Mouse (Mus musculus) inflammation-experienced regulatory T-cells, adult 6 months (primary cell): ENCODE measurements around the gene Zdhhc21. TPM values are rescaled to one million over a fixed set of nuclear protein-coding genes. Genes with fewer than 3 reads are reported as not detected.
A peak's percentile ranks its signal among the peaks of the same experiment; 100 is the strongest.

Experiments
- ATAC-seq: one replicate; pipeline ENCODE4 v1.8.0; 2017
- polyA plus RNA-seq, 3 experiments: library from polyadenylated mRNA; unstranded; fragments of 100-300 nt; shearing (Covaris generic); gene quantifications; one replicate each; pipeline ENCODE4 v1.2.1; 2017

Gene Zdhhc21
- 10 to 100 TPM; 11.5 to 23.0 (median 13.2) TPM for polyA plus RNA-seq

DNA sequence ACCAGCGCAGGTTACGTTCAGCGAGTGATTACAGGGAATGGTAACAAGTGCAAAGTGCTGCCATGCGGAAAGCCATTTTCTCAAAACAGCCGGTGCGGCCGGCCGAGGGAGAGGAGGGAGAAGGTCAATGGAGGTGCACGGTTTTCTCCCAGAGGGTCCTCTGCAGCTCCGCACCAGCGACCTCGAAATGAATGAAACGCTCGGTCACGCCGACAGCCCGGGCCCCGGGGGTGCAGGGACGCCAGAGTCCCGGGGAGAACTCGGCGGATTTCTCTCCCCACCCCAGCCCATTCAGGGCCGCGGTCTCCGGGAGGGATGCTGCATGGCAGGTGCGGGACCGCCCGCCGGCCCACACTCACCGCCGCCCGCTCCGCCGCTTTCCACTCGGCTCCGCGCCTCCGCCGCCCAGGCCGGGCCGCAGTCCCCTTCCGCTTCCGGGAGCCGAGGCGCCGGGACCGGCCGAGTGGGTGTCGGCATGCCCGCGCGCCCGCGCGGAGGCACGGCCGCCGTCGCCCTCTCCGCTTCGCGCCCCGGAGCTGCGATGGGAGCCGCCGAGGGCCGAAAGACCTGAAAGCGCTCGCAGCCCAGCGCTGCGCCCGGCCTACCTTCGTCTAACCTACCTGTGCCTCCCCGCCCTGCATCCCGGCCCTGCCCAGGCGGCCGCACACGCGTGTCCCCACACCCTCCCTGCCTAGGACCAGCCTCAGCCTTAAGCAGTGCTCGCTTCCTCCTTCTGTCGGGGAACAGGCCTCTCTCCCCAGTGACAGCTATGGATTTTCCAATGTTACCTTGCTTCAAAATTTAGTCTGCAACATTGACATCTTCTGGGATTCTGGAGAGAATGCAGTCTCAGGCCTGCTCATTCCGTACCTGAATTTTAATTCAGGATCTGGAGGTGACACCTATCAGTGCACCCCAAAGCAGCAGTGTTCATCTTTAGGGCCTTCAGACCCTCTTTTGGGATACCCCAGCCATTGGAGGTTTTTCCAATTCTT, at the start of gene Zdhhc21:
Zdhhc21 (minus strand) TSS at position 828 of the 995 bp plus-strand sequence.
- peak; percentile 83 for ATAC-seq

DNA sequence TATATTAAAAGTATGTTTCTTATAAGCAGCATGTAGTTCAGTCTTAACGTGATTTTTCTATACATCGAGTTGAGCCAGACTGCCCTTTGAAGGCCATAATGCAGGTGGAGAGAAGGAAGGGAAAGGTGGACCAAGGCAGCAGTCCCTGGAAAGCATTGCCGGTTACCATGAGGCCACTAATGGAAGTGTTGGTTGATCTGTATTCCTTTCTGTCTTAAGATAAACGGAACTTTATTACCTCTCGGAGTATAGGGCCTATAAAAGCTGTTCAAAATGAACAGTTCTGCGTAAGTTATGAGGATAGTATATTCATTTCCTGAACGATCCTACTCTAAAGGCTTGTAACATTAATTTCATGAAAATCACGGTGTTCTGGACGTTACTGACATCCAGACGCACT, 35.5 kb upstream of the Zdhhc21 start:
- no peak for ATAC-seq

DNA sequence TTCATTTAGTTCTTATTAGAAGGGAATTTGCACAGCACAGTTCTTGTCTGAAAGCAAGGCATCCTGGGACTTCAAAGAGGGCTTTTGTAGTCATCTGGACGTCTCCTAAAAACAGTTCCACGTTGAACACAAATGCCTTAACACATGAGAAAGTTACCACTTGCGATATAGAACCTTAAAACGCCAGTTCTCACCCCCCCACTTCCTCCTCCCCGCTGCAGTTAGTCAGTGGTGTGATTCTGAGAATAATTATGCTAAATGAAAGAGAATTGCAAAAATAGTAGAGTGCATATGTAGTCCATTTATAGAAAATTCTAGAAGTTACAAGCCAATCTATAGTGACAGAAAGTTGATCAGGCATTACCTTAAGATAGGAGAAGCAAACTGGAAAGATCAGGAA, 32.5 kb upstream of the Zdhhc21 start:
- no peak for ATAC-seq

DNA sequence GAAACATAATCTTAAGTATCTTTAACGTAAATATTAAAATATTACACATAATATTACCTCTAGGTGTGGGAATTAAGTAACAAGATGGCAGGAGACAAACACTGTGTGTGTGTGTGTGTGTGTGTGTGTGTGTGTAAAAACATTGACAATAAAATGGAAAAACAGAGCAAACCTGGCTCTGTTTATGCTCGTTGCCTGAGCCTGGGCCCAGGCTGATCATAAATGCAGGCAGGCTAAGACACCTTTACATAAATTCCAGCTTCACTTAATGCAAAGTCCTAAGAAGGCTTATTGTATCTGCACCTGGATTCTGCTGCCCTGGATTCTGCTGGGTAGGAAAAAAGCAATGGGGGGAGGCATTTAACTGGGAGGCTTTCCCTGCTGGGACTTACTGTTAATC, 31.8 kb upstream of the Zdhhc21 start:
- ATAC-seq = no peak

DNA sequence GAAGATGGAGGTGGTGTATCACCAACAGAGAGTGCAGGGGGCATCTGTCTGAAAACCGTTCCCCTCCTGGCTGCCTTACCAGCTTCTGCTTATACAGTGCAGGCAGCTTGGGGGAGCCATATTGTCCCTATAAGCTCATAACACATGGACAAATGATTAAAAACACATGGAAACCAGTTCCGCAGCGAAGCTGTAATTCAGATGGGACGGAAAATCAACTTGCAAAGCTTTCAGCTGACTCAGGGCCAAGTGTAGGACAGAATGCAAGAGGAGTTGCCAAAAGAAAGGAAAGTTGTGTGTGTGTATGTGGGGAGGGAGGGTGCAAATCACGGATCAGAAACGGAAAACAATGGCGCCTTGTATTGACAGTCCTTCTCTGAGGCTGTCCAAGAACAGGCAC, 31.3 kb upstream of the Zdhhc21 start:
- no peak for ATAC-seq

DNA sequence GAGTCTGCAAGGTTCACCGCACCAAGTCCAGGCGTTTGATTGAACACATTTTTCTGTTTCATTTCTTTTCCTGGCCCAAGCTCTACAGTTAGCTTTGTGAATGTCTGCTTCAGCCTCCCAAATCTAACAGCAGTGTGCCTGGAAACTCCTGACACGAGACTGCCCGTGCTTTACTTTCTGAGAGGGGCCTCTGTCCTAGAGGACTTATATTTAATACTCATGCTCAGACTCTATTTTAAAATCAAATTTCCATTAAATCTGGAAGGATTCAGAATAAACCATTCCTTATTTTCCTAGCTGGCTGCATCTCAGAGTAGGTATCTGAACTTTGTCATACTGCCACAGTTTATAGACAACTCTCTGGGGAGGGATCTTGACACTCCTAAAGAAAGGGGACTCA, 30.8 kb upstream of the Zdhhc21 start:
- ATAC-seq = no peak

DNA sequence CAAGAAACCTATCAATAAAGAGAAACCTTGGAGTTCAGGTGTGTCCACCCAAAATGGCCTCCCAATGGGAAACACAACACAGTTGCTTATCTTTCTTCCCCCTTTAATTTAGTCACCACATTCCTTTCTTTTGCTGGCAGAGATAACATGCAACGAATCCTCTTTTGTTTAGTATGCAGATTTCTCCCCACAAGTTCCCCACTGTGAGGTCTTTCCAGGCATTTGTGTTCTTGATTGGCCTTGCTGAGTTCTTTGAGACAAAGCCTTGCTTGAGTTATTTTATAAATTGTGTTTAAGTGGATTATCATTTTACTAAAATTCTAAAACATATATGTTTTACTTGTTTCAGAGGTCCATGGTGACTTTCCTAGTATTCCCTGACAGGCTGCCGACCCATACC, 26.4 kb upstream of the Zdhhc21 start:
- no peak for ATAC-seq

DNA sequence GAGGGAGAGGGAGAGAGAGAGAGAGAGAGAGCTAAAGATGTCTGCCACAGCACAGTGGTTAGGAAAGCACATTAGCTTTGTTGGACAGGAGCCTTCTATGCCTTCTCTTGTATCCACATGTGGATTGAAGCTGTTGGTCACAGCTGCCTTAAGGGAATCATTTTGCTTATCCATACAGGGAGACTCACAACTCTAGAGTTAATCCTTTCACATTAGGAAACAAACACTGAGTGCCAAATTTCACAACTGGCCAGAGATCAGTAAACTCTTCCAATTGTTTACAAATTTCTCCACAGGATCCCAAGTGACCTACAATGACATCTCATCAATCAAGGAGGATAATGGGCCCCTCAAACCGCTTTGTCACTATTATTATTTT, 25.8 kb upstream of the Zdhhc21 start:
- no peak for ATAC-seq

DNA sequence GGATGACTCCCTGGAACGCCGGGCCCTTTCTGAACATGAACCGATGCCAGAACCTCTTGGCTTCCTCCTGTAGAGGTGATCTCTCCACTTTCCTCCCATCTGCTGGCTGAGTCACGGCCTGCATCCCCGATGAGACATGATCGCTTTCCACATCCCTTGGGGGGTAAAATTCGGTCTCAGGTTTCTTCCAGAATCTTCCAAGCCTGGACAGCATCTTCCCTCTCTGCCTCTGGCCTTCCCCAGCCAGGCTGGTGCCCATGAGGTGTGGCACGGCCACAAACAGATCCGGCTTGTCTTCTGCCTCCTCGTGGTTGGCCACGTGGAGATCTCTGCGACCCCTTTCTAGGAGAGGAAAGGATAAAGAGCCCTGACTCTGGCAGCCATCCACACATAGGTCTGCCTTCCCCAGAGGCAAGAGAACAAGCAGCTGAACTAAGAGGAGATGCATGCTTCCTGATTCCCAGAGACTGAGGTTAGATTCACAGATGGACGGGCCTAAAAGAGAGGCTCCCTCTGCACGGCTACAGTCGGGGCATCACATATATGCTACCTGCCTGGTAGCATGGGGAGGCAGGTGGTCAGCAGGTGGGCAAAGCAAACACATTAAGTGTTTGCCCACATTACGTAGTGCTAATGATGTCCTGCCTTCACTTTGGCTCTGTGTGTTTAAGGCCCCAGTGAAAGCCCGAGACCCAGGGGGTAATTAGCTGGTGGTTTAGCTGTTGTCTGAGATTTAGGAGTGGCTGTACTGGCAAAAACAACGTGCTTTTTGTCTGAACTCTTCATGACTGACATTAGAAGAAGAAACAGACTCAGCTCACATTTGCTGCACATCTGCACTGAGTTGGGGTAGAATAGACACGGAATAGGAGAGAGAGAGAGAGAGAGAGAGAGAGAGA, 25.1 kb upstream of the Zdhhc21 start, which contains the start of gene Cer1:
Cer1 (minus strand) TSS at position 513 of the 899 bp plus-strand sequence.
- no peak for ATAC-seq

DNA sequence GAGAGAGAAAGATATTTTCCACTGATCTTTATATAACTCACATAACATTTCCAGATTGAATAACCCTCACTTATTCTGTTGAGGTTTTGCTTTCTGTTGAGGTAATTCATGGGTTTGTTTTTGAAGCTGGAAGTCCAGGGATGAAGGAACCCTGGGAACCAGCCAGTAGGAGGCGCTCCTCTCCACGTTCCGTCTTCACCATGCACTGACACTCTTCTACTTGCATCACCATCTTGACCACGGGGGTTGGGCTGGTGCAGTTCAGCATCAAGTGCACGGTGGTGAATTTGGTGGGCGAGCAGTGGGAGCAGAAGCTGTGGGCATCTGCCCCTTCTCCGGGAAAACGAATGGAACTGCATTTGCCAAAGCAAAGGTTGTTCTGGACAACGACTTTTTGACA, 22.7 kb upstream of the Zdhhc21 start:
- ATAC-seq = no peak

DNA sequence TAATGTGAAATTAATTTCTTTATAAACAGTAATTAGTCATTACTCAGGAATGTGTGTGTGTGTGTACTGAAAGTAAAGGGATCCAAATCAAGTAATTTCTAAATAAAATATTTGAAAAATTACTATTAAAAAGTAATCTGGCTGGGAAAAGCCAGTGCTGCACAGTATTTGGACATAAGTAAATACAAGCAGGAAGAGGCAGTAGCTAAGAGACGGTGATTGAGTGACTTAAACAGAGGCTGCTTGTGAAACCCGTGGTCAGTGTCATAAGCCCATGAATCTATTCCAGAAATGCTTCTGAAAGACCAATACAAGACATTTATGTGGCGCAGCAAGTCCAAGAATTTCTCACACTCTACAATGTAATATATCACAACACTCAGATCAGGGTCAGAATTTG, 21.6 kb upstream of the Zdhhc21 start:
- ATAC-seq = no peak

DNA sequence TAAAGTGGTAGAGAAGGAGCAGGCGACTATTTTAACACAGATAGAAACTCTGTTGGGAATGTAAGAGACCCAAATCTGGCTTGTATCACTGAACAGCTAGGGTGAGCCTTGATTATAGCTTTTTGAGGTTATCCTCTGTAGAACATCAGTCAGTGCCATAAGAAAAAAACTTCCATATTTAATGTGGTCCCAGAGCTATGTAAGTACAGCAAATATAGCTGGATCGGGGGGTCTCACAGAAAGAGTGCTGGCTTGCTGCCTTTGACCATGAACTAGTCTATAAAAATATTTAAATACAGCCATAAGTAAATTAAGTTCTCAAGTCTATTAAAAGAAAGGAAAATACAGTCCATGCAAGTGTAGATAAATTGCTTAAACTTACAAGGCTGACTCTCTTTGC, 20.5 kb upstream of the Zdhhc21 start:
- ATAC-seq = no peak

DNA sequence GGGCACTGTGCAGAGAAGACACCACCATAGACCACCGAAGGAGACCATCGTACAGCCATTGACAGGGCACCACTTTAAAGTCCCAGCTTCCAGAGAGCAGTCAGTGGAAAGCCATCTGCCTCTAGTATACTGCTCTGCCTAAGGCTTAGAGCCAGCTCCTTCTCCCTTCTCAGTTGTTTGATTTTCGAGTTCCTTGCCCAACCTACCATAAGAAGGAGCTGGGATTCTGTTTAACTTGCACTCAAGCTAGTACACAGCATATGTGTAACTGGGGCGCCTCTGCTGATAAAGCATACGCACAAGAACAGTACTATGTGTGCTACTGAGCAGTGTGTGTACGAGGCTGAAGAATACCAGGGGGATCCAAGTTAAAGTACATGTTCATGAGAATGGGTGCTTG, 19.4 kb upstream of the Zdhhc21 start:
- ATAC-seq = no peak

DNA sequence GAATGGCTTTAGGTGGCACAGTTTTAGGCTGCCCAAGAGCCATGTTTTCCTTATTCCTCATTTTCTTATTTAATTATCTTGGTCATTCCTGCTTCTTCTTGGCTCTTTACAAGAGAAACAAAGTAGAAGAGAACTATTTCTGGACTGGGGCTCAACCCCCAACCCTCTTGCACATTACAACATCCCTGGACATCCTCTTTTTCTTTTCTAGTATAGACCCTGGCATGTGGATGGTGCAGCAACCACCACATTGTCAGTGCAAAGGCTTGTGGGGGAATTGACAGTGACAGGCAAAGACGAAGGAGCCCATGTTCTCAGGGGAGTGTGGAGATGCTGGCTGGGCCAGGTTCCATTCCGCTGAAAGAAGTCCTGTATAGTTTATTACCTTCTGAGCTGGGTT, 16.9 kb upstream of the Zdhhc21 start:
- no peak for ATAC-seq

DNA sequence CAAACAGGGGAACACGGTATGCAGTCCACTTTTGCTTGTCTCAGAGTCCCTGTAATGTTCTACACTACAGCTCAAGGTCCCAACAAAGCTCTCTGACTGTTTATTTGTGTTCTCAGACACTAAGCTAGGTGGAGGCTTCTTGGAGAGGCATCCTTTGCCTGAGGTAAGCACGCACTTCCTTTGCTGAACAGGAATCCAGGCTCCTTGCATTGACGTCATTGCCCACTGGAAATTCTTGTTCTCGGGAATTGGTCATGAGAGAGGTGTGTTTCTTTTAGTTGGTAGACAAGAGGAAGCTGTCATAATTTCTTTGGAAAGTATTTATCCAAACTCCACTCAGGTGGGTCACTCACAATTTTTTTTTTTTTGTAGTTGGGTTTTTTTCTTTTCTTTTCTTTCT, 15.8 kb upstream of the Zdhhc21 start:
- ATAC-seq = no peak

DNA sequence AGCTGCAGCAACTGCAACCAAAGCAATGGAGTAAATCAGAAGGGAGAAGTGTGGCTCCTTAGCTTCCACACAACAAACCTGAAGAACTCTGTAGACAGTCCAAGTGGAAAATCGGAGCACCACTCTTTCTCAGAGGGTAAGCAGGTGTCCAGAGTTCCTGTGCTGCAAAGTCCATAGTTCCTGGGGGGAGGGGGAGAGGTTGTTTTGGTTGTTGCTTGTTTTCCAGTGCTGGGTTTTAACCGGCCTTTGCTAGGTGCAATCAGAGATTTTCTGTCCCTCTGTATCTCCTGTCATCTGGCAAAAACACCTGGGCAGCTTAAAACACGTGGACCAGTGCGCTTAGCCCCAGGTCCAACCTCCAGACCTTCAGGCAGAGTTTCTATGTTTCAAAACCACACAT, 15.0 kb upstream of the Zdhhc21 start:
- no peak for ATAC-seq

DNA sequence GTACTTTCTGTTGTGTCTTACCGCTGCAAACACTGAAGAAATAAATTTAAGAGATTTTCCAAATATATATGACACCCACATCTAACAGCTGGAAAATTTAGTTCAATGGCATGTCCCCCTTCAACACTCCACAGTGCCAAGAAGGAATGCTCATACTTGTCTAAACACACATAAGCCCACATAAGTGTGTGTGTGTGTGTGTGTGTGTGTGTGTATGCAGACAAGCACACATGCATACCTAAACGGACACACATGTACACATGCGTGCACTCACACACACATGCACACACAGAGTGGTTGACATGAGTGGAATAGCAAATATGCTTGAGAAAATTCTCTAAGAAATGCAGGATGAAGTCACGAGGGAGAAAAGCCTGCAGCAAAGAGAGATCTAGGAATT, 12.8 kb upstream of the Zdhhc21 start:
- no peak for ATAC-seq

DNA sequence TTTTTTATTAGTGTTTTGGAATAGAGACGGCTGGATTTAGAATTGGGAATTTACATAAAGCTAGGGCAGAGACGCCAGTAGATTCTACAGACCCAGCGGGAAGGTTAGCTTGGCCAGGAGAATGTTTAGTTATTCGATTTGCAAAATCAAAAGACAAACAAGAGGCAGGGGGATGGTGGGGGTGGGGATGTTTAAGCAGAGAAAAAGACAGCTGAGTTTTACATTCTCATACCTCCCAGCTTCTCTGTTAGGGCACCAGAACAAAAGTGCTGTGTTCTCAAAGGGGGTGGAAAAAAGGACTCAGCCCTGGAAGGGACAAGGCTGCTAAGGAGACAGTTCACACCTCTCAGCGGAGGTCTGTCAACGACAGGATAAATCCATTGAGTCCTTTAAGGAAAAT, 12.4 kb upstream of the Zdhhc21 start:
- ATAC-seq = no peak

DNA sequence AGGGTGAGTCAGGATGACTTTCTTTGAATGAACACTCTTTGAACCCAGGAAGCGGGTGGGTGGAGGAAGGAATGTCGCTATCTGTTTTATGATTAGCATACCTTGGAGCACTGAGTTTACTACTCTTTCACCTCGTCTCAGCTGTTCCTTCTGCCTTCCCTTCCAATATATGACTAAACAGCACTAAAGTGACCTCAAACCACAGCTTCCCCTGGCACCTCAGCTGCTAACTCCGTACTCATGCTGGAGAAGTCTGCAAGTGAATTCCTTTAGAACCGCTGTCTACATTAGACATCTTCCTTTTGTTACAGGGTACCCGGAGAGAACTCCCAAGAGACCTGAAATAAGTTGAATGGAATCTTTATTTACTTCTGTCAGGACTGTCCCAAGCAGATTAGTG, 11.2 kb upstream of the Zdhhc21 start:
- ATAC-seq = no peak

DNA sequence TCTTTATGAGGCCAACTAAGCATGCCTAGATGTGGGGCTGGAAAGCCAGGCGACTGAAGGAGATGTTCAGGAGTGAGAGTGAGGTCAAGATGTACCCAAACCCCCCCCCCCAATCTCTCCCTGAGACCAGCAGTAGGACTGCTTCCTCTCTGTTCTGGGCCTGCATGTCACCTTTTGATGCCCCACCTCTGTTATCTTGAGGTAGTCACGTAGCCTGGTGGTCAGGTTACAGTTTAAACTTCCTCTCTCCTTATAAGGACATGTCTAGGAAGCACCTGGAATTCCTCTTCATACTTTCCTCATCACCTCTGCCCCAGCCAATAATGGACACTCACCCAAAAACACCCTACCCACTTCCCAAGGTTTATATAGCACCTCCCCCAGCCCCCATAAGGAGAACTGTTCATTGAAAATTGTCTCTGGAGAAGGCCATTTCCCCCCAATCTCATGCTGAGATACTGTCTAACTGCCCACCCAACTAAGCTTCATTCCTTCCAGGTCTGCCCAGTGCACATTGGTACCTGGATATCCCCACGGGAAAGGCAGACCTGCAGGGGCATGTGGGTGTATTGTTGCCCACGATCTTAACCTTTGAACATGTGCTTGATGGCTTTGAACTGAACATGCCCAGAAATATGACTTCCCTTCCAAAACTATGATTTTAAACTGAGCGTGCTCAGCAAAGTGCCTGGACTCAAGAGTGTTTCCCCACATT, 8.1 kb upstream of the Zdhhc21 start:
- no peak for ATAC-seq

DNA sequence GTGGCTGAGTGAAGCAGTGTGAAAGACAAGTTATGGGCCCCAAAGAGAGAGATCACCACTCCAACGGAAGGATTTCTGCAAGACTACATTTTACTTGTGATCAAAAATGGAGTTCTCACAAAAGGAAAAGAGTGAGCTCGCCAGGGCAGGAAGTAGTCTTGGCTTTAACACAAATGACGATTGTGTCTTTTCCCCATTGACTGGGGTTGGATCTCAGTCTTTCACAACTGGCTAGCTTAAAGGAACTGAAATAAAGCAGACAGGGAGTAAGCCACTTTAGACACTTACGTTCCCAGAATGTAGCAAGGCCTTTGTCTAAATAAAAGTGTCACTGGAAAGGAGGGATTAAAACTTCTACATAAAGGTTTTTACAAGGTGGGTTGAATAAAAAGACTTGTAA, 7.4 kb upstream of the Zdhhc21 start:
- no peak for ATAC-seq

DNA sequence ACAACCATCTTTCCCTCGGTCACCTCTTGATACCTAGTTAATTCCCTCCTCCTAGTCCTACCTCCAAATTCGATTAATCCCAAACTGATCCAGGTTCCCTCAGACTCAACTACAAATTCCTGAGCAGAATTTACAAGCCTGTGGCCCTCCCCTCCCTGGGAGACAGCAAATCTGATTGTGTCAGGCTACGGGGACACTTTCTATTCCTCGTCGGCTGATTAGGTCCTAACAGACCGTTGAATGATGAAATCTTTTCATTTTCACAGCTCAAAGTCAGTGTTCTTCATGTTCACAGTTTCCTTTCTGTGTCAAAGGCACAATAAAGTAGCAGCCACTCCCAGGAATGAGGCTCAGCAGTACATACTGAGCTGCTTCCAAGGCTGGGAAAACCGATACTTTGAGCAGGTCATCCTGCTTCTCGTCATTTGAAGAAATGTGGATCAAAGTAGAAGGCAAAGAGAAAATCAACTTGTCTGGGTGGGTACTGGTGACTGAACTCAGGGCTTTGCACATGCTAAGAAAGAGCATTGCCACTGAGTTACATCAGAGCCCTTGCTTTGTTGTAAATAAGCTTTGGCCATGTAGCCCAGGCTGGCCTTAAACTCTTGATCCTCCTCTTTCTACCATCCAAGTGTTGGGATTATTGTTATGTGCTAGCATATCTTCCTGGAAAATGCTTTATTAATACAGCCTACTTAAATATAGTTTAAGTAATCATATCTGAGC, 5.4 kb upstream of the Zdhhc21 start:
- ATAC-seq = no peak
